In genomic region chr6:6577741-6578284, GRCm38 (mm10) we compare ENCODE assay signal across 8 mouse cellular contexts. TPM values are rescaled to one million over a fixed set of nuclear protein-coding genes. Genes with fewer than 3 reads are reported as not detected.
A peak's percentile ranks its signal among the peaks of the same experiment; 100 is the strongest.
DNase-seq lines count a peak whose midpoint lies in the region; ATAC-seq lines count a peak whose summit lies in the region.

No protein-coding gene starts in this region.

- peak overlapping the region; percentile 84 for H3K27ac ChIP-seq in forebrain, embryonic 13.5 days
- peak overlapping the region; percentile 90 for H3K27ac ChIP-seq in liver, embryonic 12.5 days

- WGBS in forebrain, embryonic 13.5 days, result 4% methylated on average over 17 of the region's 17 CpGs
- 1% methylated on average over 17 of the region's 17 CpGs for WGBS in liver, embryonic 12.5 days (ENCODE audit: insufficient replicate concordance)

- H3K36me3 ChIP-seq in forebrain, embryonic 13.5 days (ENCODE audit: poor library complexity, severe bottlenecking), result peaks cover 7% of the 10 kb centered on the region; the same call in 1 of the 2 replicates
- H3K36me3 ChIP-seq in liver, embryonic 12.5 days, result peaks cover 10% of the 10 kb centered on the region

- peak; percentile 30 for DNase-seq in embryo, embryonic 10 days (ENCODE audit: low spot score)
- DNase-seq in embryo, embryonic 9.5 days (ENCODE audit: extremely low spot score), result no peak
- peak; percentile 55 for DNase-seq in MEL-GATA-1-ER (ENCODE audit: extremely low read depth, low read depth)
- DNase-seq in thymus, postnatal 36 days, result no peak
- no peak for DNase-seq in gastrocnemius, adult 8-10 months (ENCODE audit: low spot score in 2 of 2)

- no peaks in the 10 kb centered on the region for H3K9me3 ChIP-seq in forebrain, embryonic 13.5 days (replicated peaks)
- H3K9me3 ChIP-seq in liver, embryonic 12.5 days (replicated peaks), result no peaks in the 10 kb centered on the region

- H3K4me1 ChIP-seq in forebrain, embryonic 13.5 days, result peaks cover 27% of the 10 kb centered on the region
- H3K4me1 ChIP-seq in liver, embryonic 12.5 days, result peaks cover 5% of the 10 kb centered on the region

- peak overlapping the region; percentile 89 for H3K4me3 ChIP-seq in forebrain, embryonic 13.5 days
- H3K4me3 ChIP-seq in liver, embryonic 12.5 days, result peak overlapping the region; percentile 84

- H3K27me3 ChIP-seq in forebrain, embryonic 13.5 days, result no peaks in the 10 kb centered on the region
- H3K27me3 ChIP-seq in liver, embryonic 12.5 days (replicated peaks), result no peaks in the 10 kb centered on the region

- H3K4me2 ChIP-seq in forebrain, embryonic 13.5 days, result peak overlapping the region; percentile 81
- peak overlapping the region; percentile 69 for H3K4me2 ChIP-seq in liver, embryonic 12.5 days

- peak overlapping the region; percentile 99 for H3K9ac ChIP-seq in forebrain, embryonic 13.5 days
- peak overlapping the region; percentile 90 for H3K9ac ChIP-seq in liver, embryonic 12.5 days

- peak; percentile 61; the same call in 1 of the 2 replicates for ATAC-seq in forebrain, embryonic 13.5 days
- peak; percentile 77 for ATAC-seq in liver, embryonic 12.5 days
- peak; percentile 27 for ATAC-seq in neutrophil, adult 5-6 weeks (ENCODE audit: extremely low read depth, insufficient number of reproducible peaks, low FRiP score, poor library complexity, severe bottlenecking)

RNA-seq across cellular contexts. Expression of gene Sem1, which starts 0.7 kb away (rescaled TPM):
- polyA plus RNA-seq in forebrain, embryonic 13.5 days (2015; fragmentation: Nextera tagmentation; extraction: Ambion mirVana), result 265 and 298 TPM in 2 replicates
- polyA plus RNA-seq in liver, embryonic 12.5 days (2016; fragmentation: Nextera tagmentation; extraction: Ambion mirVana), result 143 and 152 TPM in 2 replicates
- 98.7 and 111 TPM in 2 replicates for total RNA-seq in neutrophil, adult 5-6 weeks (2017)
- total RNA-seq in gastrocnemius, adult 8-10 months (2022), result 10 to 100 TPM; 54.1 to 66.5 (median 58.5) TPM

Comparison
In these comparisons a context has a peak if more than half of its experiments do, and no peak if none do; other contexts are left out.
1. DNase-seq: peak in embryo, embryonic 10 days (single experiment) and MEL-GATA-1-ER (single experiment); none in embryo, embryonic 9.5 days (single experiment), thymus, postnatal 36 days (0 of 2) and gastrocnemius, adult 8-10 months (0 of 2).
2. ATAC-seq: peak in every context shown above with its lines; median percentile 77 in liver, embryonic 12.5 days; 61 in forebrain, embryonic 13.5 days; 27 in neutrophil, adult 5-6 weeks.